Mouse (Mus musculus) lung, postnatal 0 days (tissue): ENCODE measurements at regions not wholly inside any gene's neighbourhood (a gene's known extent, or its start where the extent isn't known, plus 50 kb on each side); places are given as distances from the start of the nearest gene placed in this dataset.

Experiments used
- CTCF ChIP-seq: IDR thresholded peaks from 2 replicates; pipeline ENCODE4 v1.5.1; 2016; ENCODE audit warnings: antibody characterized with exemption, mild to moderate bottlenecking
- EP300 ChIP-seq: IDR thresholded peaks from 2 replicates; pipeline ENCODE4 v1.6.1; 2016; ENCODE audit warnings: antibody characterized with exemption, mild to moderate bottlenecking, control low read depth

- TF ChIP-seq CTCF, result no peak
- TF ChIP-seq EP300, result no peak
These were observed 228.8 kb downstream of the Gm765 start for GRCm38 (mm10) chr6:98113708-98114107.
